Mouse (Mus musculus): ENCODE results near the gene Mad1l1. TPM values are rescaled to one million over a fixed set of nuclear protein-coding genes. Genes with fewer than 3 reads are reported as not detected.

Mad1l1 gene
- polyA plus RNA-seq, 1 experiment from 2014 or later: 29.8 TPM

DNA sequence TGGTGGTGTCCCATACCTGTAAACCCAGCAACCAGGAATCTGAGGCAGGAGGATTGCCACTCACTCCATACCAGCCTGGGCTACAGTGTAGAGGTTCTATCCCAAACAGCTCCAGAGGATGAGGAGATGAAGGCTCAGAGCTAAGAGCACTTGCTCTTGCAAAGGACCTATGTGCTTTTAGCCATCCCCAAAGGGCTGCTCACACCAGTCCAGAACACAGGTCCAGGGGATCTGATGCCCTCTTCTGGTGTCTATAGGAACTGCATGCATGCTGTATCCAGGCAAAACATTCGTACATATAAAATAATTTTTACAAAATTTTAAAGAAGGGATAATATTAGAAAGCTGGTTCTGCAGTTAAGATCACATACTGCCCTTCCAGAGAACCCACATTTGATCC lies 15.3 kb upstream of the Mad1l1 start:
- ATAC-seq (ENCODE audit: low FRiP score, low TSS enrichment): no peak
- Histone ChIP-seq H3K27ac (replicated peaks; ENCODE audit: low read depth, low read length) (no peak overlapping the region), H3K36me3 (ENCODE audit: control insufficient read depth, insufficient read depth, low read length) (peaks cover 23% of the 10 kb centered on the region), H3K9ac (replicated peaks; ENCODE audit: low read length) (no peak overlapping the region), H3K4me3 (replicated peaks; ENCODE audit: low read depth, low read length) (no peak overlapping the region), H3K27me3 (ENCODE audit: control insufficient read depth, insufficient read depth, low read length) (no peaks in the 10 kb centered on the region), H3K4me1 (ENCODE audit: control insufficient read depth, insufficient read depth, low read length) (no peaks in the 10 kb centered on the region), H3K4me2 (ENCODE audit: low read length) (no peak overlapping the region), H3K9me3 (ENCODE audit: control insufficient read depth, low read length) (no peaks in the 10 kb centered on the region)
- 80% methylated on average over 1 of the region's 1 CpGs for WGBS
- peak; percentile 70 for DNase-seq

- DNase-seq: peak; percentile 44
- 28% methylated on average over 2 of the region's 2 CpGs for WGBS
- H3K9me3 ChIP-seq (ENCODE audit: control insufficient read depth, low read length): no peaks in the 10 kb centered on the region
- peaks cover 7% of the 10 kb centered on the region for H3K4me1 ChIP-seq (ENCODE audit: control insufficient read depth, insufficient read depth, low read length)
- no peak for ATAC-seq (ENCODE audit: low FRiP score, low TSS enrichment)
- no peak overlapping the region for H3K4me2 ChIP-seq (ENCODE audit: low read length)
- no peak overlapping the region for H3K9ac ChIP-seq (replicated peaks; ENCODE audit: low read length)
- no peak overlapping the region for H3K27ac ChIP-seq (replicated peaks; ENCODE audit: low read depth, low read length)
- no peaks in the 10 kb centered on the region for H3K27me3 ChIP-seq (ENCODE audit: control insufficient read depth, insufficient read depth, low read length)
- H3K4me3 ChIP-seq (replicated peaks; ENCODE audit: low read depth, low read length): no peak overlapping the region
- H3K36me3 ChIP-seq (ENCODE audit: control insufficient read depth, insufficient read depth, low read length): peaks cover 8% of the 10 kb centered on the region; the same call in 1 of the 2 replicates
Observed at GRCm38 (mm10) chr5:140333631-140334030, 12.3 kb upstream of the Mad1l1 start.

- Histone ChIP-seq H3K27me3 (ENCODE audit: control insufficient read depth, insufficient read depth, low read length) (no peaks in the 10 kb centered on the region), H3K4me1 (ENCODE audit: control insufficient read depth, insufficient read depth, low read length) (peaks cover 7% of the 10 kb centered on the region), H3K4me3 (replicated peaks; ENCODE audit: low read depth, low read length) (no peak overlapping the region), H3K9ac (replicated peaks; ENCODE audit: low read length) (no peak overlapping the region), H3K36me3 (ENCODE audit: control insufficient read depth, insufficient read depth, low read length) (peaks cover 12% of the 10 kb centered on the region), H3K9me3 (ENCODE audit: control insufficient read depth, low read length) (no peaks in the 10 kb centered on the region), H3K4me2 (ENCODE audit: low read length) (no peak overlapping the region; the same call in 1 of the 2 replicates), H3K27ac (replicated peaks; ENCODE audit: low read depth, low read length) (no peak overlapping the region; the same call in 1 of the 2 replicates)
- no peak for ATAC-seq (ENCODE audit: low FRiP score, low TSS enrichment)
- WGBS: 75% methylated on average over 4 of the region's 4 CpGs
- no peak for DNase-seq
Observed at GRCm38 (mm10) chr5:140332519-140332918, 11.2 kb upstream of the Mad1l1 start.

- Histone ChIP-seq H3K27ac (replicated peaks; ENCODE audit: low read depth, low read length) (peak within 1 kb of the TSS; percentile 81), H3K4me1 (ENCODE audit: control insufficient read depth, insufficient read depth, low read length) (peaks cover 7% of the 10 kb centered on the region), H3K4me2 (ENCODE audit: low read length) (peak within 1 kb of the TSS; percentile 92), H3K36me3 (ENCODE audit: control insufficient read depth, insufficient read depth, low read length) (peaks cover 13% of the 10 kb centered on the region), H3K27me3 (ENCODE audit: control insufficient read depth, insufficient read depth, low read length) (no peaks in the 10 kb centered on the region), H3K9ac (replicated peaks; ENCODE audit: low read length) (peak within 1 kb of the TSS; percentile 77), H3K9me3 (ENCODE audit: control insufficient read depth, low read length) (no peaks in the 10 kb centered on the region), H3K4me3 (replicated peaks; ENCODE audit: low read depth, low read length) (peak within 1 kb of the TSS; percentile 70)
- WGBS: 1% methylated on average over 39 of the region's 39 CpGs
- ATAC-seq (ENCODE audit: low FRiP score, low TSS enrichment): peak; percentile 81; the same call in 1 of the 2 replicates
- peak; percentile 91 for DNase-seq
Observed at GRCm38 (mm10) chr5:140331615-140332512, 10.5 kb upstream of the Mad1l1 start, which contains the start of gene Mrm2. Mrm2 (minus strand) TSS chr5:140331898.

DNA sequence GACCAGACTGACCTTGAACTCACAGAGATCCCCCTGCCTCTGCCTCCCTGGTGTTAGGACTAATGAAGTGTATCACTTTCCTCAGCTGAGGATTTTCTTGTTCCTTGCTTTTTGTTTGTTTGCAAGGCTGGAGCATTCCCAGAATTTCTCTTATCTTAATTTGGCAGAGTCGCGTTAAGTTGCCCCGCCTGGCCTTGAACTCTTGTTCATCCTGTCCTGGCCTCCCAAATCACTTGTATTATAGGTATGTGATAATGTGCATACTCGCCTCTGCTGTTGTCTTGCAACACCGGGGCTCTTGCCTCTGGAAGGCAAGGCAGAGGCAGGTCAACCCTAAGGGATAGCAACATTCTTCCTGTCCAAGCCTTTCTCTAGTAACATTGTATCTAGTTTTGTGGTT lies 2.7 kb upstream of the Mad1l1 start:
- Histone ChIP-seq H3K4me3 (replicated peaks; ENCODE audit: low read depth, low read length) (no peak overlapping the region), H3K4me2 (ENCODE audit: low read length) (no peak overlapping the region), H3K36me3 (ENCODE audit: control insufficient read depth, insufficient read depth, low read length) (peaks cover 16% of the 10 kb centered on the region), H3K4me1 (ENCODE audit: control insufficient read depth, insufficient read depth, low read length) (peaks cover 11% of the 10 kb centered on the region), H3K27ac (replicated peaks; ENCODE audit: low read depth, low read length) (no peak overlapping the region), H3K9ac (replicated peaks; ENCODE audit: low read length) (no peak overlapping the region), H3K9me3 (ENCODE audit: control insufficient read depth, low read length) (no peaks in the 10 kb centered on the region), H3K27me3 (ENCODE audit: control insufficient read depth, insufficient read depth, low read length) (no peaks in the 10 kb centered on the region)
- no peak for DNase-seq
- no peak for ATAC-seq (ENCODE audit: low FRiP score, low TSS enrichment)
- 96% methylated on average over 5 of the region's 5 CpGs for WGBS

DNA sequence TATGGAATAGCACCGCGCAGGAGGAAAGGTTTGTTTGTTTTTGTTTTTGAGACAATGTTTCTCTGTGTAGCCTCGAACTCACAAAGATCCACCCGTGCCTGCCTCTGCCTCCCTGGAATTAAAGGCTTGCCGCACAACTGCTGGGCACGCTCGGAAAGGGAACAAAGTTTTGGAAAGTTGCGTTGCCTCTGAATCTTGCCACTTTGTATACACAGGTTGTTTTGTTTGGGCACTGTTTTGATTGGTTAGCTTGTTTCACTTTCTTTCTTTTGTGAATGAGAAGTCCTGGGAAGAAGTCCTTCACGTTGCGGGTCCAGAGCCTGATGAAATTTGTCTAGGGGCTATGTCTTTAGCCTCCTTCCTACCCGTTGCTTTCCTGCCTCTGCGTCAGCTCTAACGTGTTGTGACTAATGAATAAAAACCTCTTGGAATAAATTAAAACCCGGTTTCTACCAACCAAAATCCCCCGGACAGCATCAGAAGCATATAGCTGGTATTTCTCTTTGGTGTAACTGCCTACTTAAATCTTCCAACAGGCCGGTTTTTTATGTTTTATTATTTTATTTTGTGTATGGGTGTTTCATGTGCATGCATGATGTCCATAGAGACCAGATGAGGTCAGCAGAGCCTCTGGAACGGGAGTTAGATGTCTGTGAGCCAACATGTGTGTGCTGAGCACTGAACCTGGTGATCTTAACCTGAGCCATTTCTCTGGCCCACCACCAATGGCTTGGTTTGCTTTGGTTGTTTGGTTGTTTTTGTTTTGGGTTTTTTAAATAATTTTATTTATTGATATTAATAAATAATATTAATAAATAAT lies 614 bp upstream of the Mad1l1 start:
- DNase-seq: peak; percentile 55
- 1% methylated on average over 17 of the region's 17 CpGs for WGBS
- peak overlapping the region; percentile 78 for H3K4me2 ChIP-seq (ENCODE audit: low read length)
- no peaks in the 10 kb centered on the region for H3K9me3 ChIP-seq (ENCODE audit: control insufficient read depth, low read length)
- peaks cover 3% of the 10 kb centered on the region; the same call in 1 of the 2 replicates for H3K36me3 ChIP-seq (ENCODE audit: control insufficient read depth, insufficient read depth, low read length)
- peak overlapping the region; percentile 98 for H3K9ac ChIP-seq (replicated peaks; ENCODE audit: low read length)
- peak overlapping the region; percentile 78 for H3K27ac ChIP-seq (replicated peaks; ENCODE audit: low read depth, low read length)
- ATAC-seq (ENCODE audit: low FRiP score, low TSS enrichment): no peak
- H3K27me3 ChIP-seq (ENCODE audit: control insufficient read depth, insufficient read depth, low read length): no peaks in the 10 kb centered on the region
- H3K4me1 ChIP-seq (ENCODE audit: control insufficient read depth, insufficient read depth, low read length): peaks cover 11% of the 10 kb centered on the region
- peak overlapping the region; percentile 91 for H3K4me3 ChIP-seq (replicated peaks; ENCODE audit: low read depth, low read length)

DNA sequence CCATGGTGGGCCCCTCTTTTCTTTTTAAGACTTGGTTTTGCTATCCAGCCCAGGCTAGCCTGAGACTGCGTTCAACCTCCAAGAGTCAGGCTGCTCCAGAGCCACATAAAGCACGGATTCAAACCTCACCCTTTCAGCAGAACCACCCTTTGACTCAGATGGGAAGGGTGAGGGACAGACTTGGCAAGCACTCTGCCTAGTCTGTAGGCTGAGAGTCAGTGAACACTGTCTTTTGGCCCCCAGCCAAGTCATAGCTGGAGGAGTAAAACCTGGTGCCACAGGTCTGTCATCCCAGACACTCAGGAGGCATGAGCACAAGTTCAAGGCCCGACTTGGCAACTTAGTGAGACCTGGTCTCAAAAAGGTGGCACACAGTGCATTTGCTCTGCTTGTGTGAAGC lies 4.6 kb downstream of the Mad1l1 start:
- H3K27ac ChIP-seq (replicated peaks; ENCODE audit: low read depth, low read length): no peak overlapping the region
- no peak overlapping the region for H3K4me2 ChIP-seq (ENCODE audit: low read length)
- no peaks in the 10 kb centered on the region for H3K27me3 ChIP-seq (ENCODE audit: control insufficient read depth, insufficient read depth, low read length)
- H3K9ac ChIP-seq (replicated peaks; ENCODE audit: low read length): no peak overlapping the region
- DNase-seq: no peak
- ATAC-seq (ENCODE audit: low FRiP score, low TSS enrichment): no peak
- H3K4me3 ChIP-seq (replicated peaks; ENCODE audit: low read depth, low read length): no peak overlapping the region
- WGBS: 88% methylated on average over 3 of the region's 3 CpGs
- peaks cover 11% of the 10 kb centered on the region for H3K4me1 ChIP-seq (ENCODE audit: control insufficient read depth, insufficient read depth, low read length)
- H3K9me3 ChIP-seq (ENCODE audit: control insufficient read depth, low read length): no peaks in the 10 kb centered on the region
- peaks cover 30% of the 10 kb centered on the region for H3K36me3 ChIP-seq (ENCODE audit: control insufficient read depth, insufficient read depth, low read length)

GRCm38 (mm10) chr5:140307602-140308001 lies 13.8 kb downstream of the Mad1l1 start:
- Histone ChIP-seq H3K9me3 (ENCODE audit: control insufficient read depth, low read length) (no peaks in the 10 kb centered on the region), H3K27me3 (ENCODE audit: control insufficient read depth, insufficient read depth, low read length) (no peaks in the 10 kb centered on the region), H3K36me3 (ENCODE audit: control insufficient read depth, insufficient read depth, low read length) (peaks cover 75% of the 10 kb centered on the region), H3K4me1 (ENCODE audit: control insufficient read depth, insufficient read depth, low read length) (no peaks in the 10 kb centered on the region), H3K9ac (replicated peaks; ENCODE audit: low read length) (no peak overlapping the region), H3K27ac (replicated peaks; ENCODE audit: low read depth, low read length) (no peak overlapping the region), H3K4me2 (ENCODE audit: low read length) (no peak overlapping the region), H3K4me3 (replicated peaks; ENCODE audit: low read depth, low read length) (no peak overlapping the region)
- DNase-seq (no peak), ATAC-seq (ENCODE audit: low FRiP score, low TSS enrichment) (no peak)
- WGBS: 93% methylated on average over 14 of the region's 14 CpGs

Measured in midbrain, embryonic 14.5 days (tissue).